Mouse (Mus musculus): ENCODE data around the gene Pax5.

DNA sequence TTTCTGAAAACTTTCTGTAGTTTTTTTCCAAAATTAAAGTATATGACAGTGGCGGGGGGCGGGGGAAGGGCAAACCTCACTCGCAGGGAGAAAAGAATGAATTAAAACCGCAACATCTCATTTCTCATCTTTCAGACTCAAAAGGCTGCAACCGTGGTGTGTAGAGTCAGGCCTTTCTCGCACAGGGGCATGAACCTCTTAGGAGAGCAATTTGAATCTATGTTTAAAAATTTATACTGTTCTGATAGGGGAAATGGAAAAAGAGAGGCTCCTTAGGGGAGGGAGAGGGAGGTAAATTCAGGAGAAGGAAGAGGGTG lies 85.2 kb downstream of the Pax5 start:
- TF ChIP-seq CTCF (IDR thresholded peaks at IDR 0.05) (no peak), EP300 (IDR thresholded peaks at IDR 0.05) (no peak)
